Mouse (Mus musculus): ENCODE results near the gene Csmd2.

Csmd2 gene

GRCm38 (mm10) chr4:128260907-128261560, 273.4 kb downstream of the Csmd2 start, which contains the start of gene Hmgb4:
Hmgb4 (minus strand) TSS chr4:128260957.
- no peak for DNase-seq

- DNase-seq: no peak
Measured at GRCm38 (mm10) chr4:128264491-128264890, 276.8 kb downstream of the Csmd2 start.

- DNase-seq: no peak
Measured at GRCm38 (mm10) chr4:128265341-128265740, 277.7 kb downstream of the Csmd2 start.

DNA sequence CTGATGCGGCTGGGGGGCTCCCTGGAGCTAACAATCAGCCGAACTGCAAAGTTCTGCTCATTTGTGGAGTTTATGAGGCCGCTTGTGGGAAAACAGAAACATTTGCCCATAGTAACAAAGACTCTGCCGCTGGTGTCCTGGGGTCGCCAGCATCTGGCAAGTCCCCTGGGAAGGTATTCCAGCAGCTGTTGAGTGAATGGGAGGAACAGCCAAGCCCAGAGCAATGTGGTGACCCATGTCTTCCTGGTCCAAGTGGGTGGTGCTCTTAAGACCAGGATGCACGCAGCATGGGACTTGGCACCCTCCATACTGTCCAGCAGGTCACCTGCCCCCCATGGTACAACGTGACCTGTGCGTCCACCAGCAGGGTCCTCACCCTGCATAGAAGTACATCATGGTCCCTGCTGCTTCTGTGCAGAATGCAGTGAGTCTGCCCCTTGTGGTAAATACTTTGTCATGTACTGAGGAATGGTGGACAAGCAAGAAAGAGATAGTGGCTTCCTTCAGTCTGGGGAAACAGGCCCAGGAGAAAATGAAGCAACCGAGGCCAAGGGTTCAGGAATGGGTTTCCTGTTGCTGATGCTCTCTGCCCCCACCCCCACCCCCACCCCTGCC, 281.7 kb downstream of the Csmd2 start:
- DNase-seq: no peak

DNA sequence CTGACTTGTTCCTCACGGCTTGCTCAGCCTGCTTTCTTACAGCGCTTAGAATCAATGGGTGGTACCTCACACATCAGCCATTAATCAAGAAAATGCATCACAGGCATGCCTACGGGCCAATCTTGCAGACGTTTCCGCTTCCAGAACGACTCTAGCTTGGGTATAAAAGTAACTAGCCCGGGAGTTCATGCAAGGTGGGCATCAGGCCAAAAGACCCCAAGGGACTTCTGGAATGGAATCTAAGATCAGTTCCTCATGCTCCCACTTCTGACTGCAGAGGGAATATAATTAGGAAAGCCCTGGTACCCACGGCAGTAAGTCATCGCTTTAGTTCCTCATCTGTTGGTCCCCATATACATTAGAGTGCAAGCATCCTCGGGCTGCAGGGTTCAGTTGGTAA, 282.5 kb downstream of the Csmd2 start:
- no peak for DNase-seq

GRCm38 (mm10) chr4:128270931-128271330, 283.3 kb downstream of the Csmd2 start:
- no peak for DNase-seq

- peak; percentile 6 for DNase-seq
Measured at GRCm38 (mm10) chr4:128272501-128272900, 284.8 kb downstream of the Csmd2 start.

GRCm38 (mm10) chr4:128273146-128273545, 285.5 kb downstream of the Csmd2 start:
- DNase-seq: no peak

- no peak for DNase-seq
Measured at GRCm38 (mm10) chr4:128275116-128275515, 287.5 kb downstream of the Csmd2 start.

DNA sequence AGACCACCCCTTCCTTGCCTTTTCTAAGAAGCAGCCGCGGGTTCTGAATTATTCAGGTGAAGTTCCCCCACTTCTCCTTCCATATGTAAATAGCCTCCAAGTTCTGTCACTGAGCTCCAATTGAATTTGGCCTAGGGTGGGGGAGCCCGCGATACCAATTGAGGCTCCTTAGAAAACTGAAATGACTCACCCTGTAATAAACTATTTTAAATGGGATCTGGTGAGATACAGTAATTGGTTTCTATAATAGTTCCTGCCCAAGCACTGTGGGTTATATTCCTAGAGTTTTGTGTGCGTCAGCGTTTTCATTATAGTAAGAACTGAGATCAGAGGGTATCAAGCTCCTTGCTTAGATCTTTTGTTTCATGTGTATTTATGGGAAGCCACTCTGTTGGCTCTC, 287.9 kb downstream of the Csmd2 start:
- DNase-seq: no peak

GRCm38 (mm10) chr4:128285009-128285408, 297.4 kb downstream of the Csmd2 start:
- no peak for DNase-seq

DNA sequence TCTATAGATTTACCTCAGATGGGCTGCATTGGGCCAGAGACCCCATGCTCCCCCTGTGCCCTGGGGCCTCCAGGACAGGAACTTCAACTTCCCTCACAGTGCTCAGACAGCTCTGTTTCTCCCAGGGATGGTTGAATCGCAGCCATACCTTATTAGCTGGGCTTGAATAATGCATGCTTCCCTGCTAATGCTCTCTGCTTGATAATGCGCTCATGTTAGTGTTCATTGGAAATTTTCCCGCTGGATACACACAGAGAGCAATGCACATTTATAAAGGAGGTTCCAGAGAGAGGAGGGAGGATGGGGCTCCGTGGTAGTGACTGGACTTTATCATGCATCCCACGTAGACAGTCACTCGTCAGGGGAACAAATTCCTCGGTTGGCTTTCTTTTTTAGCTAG, 300.4 kb downstream of the Csmd2 start:
- DNase-seq: no peak

DNA sequence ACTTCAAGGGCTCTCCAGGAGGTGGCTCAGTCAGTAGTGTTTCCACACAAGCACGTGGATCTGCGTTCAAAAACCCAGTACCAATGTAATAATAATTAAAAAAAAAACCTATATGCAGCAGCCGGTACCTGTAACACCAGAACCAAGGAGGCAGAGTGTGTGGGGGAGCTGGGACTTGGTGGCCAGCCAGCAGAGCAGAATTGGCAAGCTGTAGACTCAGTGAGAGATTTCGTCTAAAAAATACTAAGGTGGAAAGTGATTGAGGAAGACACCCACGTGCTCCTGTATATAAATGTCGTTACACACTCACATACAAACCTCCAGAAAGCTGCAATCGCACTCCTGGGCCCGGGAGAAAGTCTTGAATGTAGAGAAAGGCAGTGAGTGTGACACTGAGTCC, 316.4 kb downstream of the Csmd2 start:
- DNase-seq: peak; percentile 9

GRCm38 (mm10) chr4:128306011-128306410, 318.4 kb downstream of the Csmd2 start:
- DNase-seq: peak; percentile 25

DNA sequence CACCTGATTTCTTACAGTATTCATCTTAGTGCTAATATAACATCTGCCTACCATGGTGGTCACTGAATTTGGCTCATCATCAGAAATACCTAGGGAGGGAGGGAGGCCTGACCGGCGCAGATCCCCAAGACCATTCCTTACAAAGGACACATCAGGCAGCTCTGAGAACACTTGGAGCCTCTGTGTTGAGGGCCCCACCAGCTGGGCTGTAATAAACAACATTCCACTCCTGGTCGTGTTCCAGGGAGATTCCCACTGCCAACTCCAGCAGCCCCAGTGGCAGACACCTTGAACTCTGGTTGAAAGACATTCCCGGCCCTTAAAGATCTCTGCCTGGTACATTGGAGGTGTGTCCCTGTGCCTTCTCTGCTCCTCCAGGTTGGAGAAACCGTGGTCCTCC, 327.7 kb downstream of the Csmd2 start:
- DNase-seq: no peak

DNA sequence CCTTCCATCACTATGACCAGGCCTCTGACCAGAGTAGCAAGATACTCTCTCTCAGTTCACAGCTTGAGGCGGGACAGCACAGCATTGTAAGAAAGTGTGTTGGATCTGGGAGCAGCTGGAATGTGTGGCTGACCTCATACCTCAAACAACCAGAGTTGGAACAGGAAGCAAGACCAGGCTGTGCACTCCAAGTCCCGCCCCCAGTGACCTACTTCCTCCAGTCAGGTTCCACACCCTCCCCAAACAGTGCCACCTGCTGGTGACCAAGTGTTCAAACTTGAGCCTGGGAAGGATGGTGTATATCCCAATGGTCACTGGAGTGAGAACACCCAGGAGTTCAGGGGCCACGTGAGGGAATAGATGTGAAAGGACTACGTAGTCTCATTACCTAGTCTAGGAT, 330.3 kb downstream of the Csmd2 start:
- no peak for DNase-seq

DNA sequence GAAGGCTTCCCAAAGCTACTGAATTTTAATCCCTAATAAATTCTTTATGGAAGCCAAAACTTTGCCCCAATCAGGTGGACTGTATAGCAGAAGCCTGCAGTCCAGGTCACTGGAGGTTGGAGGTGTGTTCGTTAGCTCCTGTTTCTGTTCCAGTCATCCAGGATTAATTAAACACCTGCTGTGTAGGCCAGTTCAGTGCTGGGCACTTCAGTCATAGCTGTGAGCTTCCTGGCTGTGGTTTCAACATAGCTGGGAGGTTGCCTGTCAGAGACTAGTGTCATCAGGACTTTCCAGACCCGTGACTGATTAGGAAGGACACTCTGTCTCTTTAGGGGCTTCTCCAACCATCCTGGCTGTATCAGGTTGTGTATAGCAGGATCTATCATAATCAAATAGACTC, 337.9 kb downstream of the Csmd2 start:
- peak; percentile 12 for DNase-seq

- DNase-seq: no peak
Measured at GRCm38 (mm10) chr4:128326755-128327154, 339.1 kb downstream of the Csmd2 start.

GRCm38 (mm10) chr4:128327421-128327820, 339.8 kb downstream of the Csmd2 start:
- no peak for DNase-seq

GRCm38 (mm10) chr4:128330519-128330918, 342.9 kb downstream of the Csmd2 start:
- DNase-seq: peak; percentile 35

- DNase-seq: no peak
Measured at GRCm38 (mm10) chr4:128340457-128340856, 352.8 kb downstream of the Csmd2 start.

DNA sequence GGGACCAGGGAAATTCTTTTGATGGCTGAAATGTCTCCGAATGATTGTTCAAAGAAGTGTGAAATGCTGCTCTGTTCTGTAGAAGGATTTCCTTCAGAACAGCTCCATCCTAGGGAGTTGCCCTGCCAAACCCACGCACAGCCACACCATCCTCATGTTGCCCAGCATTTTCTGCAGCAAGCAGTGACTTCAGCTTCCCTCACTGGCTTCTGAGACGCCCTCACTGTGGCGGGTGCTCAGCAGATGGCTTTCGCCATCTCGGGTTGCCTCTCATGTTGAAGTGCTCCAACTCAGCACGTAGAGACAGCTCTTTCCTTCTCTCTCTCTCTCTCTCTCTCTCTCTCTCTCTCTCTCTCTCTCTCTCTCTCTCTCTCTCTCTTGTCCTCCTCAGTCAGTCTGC, 353.7 kb downstream of the Csmd2 start:
- no peak for DNase-seq

GRCm38 (mm10) chr4:128342208-128342607, 354.6 kb downstream of the Csmd2 start:
- no peak for DNase-seq

DNA sequence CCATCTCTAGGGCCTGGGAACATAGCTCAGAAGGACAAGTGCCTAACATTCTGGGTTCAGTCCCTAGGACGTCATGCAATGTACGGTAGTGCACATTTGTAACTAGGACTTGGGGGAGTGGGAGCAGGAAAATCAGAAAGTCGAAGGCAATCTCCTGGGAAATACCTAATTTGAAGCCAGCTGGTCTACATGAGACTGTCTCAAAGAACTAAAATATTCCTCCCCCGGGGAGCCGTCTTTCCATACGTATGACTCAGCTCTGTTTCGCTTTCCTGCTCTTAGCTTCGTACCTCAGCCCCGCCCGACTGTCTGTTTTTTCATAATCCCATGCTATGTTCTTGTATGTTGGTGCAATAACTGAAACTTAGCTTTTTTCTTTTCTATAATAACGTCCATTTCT, 371.1 kb downstream of the Csmd2 start:
- no peak for DNase-seq

- no peak for DNase-seq
Measured at GRCm38 (mm10) chr4:128365851-128366250, 378.2 kb downstream of the Csmd2 start.
